Mouse (Mus musculus) neutrophil, adult 59 days (primary cell): Measurements from ENCODE around the gene Zkscan16. TPM values are rescaled to one million over a fixed set of nuclear protein-coding genes. Genes with fewer than 3 reads are reported as not detected.

ENCODE experiments used
- total RNA-seq, 2 experiments: library from RNA; stranded (reverse); gene quantifications; 1 replicate in 1 of 2; 2 replicates in 1 of 2; pipeline ENCODE4 v1.2.4; 2023

The Zkscan16 gene
- total RNA-seq = not detected

GRCm38 (mm10) chr4:58943420-58944205 lies at the start of gene Zkscan16:
Gene Zkscan16, plus strand, starts transcription at chr4:58943628.

GRCm38 (mm10) chr4:58912629-58913335 lies 30.6 kb upstream of the Zkscan16 start, which contains the start of gene Ecpas:
Gene Ecpas, minus strand, starts transcription at chr4:58912749.

GRCm38 (mm10) chr4:58986540-58987190 lies 43.2 kb downstream of the Zkscan16 start, which contains the start of gene Ptgr1:
Gene Ptgr1, minus strand, starts transcription at chr4:58987119.

GRCm38 (mm10) chr4:58994762-58995161 lies 51.3 kb downstream of the Zkscan16 start, which contains the start of gene Dnajc25:
Gene Dnajc25, plus strand, starts transcription at chr4:58995062.

GRCm38 (mm10) chr4:59002948-59003805 lies 59.7 kb downstream of the Zkscan16 start, which contains the start of gene Gm20503:
Gene Gm20503, plus strand, starts transcription at chr4:59003210.

Other genes with a start within 250 kb of the Zkscan16 start
- gene Olfr267, start 155.9 kb upstream of the Zkscan16 start, total RNA-seq = under 1 TPM in 1 of 2 experiments, not detected in 1; 0.11 TPM
- gene Ecpas, start 30.9 kb upstream of the Zkscan16 start, total RNA-seq = 10 to 100 TPM; 87.2 to 87.5 TPM
- gene Ptgr1, start 43.5 kb downstream of the Zkscan16 start, total RNA-seq = 10 to 100 TPM; 19.9 to 23.1 TPM
- gene Dnajc25, start 51.4 kb downstream of the Zkscan16 start, total RNA-seq = 1 to 10 TPM; 6.2 to 8.6 TPM
- gene Gm20503, start 59.6 kb downstream of the Zkscan16 start, total RNA-seq = 1 to 10 TPM in 1 of 2 experiments, under 1 TPM in 1; 0.49 to 3.3 TPM
- gene Gng10, start 91.5 kb downstream of the Zkscan16 start, total RNA-seq = 10 to 100 TPM; 81.5 to 92.8 TPM
- not detected for gene AI481877, start 195.4 kb downstream of the Zkscan16 start, total RNA-seq
- 10 to 100 TPM; 29.5 to 30.1 TPM for gene Ugcg, start 245.6 kb downstream of the Zkscan16 start, total RNA-seq